ENCODE assay signal across 20 mouse cellular contexts in genomic region chr10:89092350-89093040, GRCm38 (mm10).
DNase-seq lines count a peak whose midpoint lies in the region; ATAC-seq and TF ChIP-seq lines count a peak whose summit lies in the region.
"Had no signal": no experiment of that assay in that cellular context is flagged by ENCODE, and none has a peak within 500 bp of the region (broad histone marks: within the 10 kb centered on the region; RNA-seq: fewer than 3 reads in every experiment).

No protein-coding gene starts in this region.

- no peak for DNase-seq in heart, adult 9 months (ENCODE audit: low spot score in 2 of 2)
- DNase-seq in stomach, postnatal 0 days (ENCODE audit: low spot score): no peak
- peak; percentile 36 for DNase-seq in liver, embryonic 11.5 days (ENCODE audit: low spot score)
- DNase-seq in yolk sac, embryonic 10.5 days (ENCODE audit: low spot score): peak; percentile 10
- no peak for DNase-seq in natural killer cell, adult 2 months (ENCODE audit: low spot score in 2 of 2)
- DNase-seq in layer of hippocampus, postnatal 25 days (ENCODE audit: extremely low spot score in 1 of 2, low spot score in 1 of 2): no peak
- DNase-seq: adrenal gland, adult 8-10 months; B cell, adult 2 months; cerebellum, adult 8-10 months; kidney, postnatal 4 days; thymus, postnatal 25 days had no signal

- H3K27ac ChIP-seq in heart, embryonic 12.5 days (ENCODE audit: poor library complexity, severe bottlenecking): no peak overlapping the region
- no peak overlapping the region for H3K27ac ChIP-seq in stomach, embryonic 15.5 days
- H3K27ac ChIP-seq in stomach, postnatal 0 days (replicated peaks): no peak overlapping the region
- H3K27ac ChIP-seq in liver, embryonic 11.5 days (ENCODE audit: low read depth, low read length): peak overlapping the region; percentile 77
- H3K27ac ChIP-seq: embryonic facial prominence, embryonic 10.5 days; hindbrain, embryonic 12.5 days; limb, embryonic 12.5 days; lung, embryonic 15.5 days; macrophage; midbrain, embryonic 10.5 days had no signal

- peak; percentile 91 for ATAC-seq in heart, embryonic 12.5 days (ENCODE audit: insufficient number of reproducible peaks, low FRiP score)
- peak; percentile 60; the same call in 1 of the 2 replicates for ATAC-seq in stomach, embryonic 15.5 days (ENCODE audit: insufficient read depth, low FRiP score, low read depth)
- ATAC-seq in stomach, postnatal 0 days (ENCODE audit: low FRiP score, low TSS enrichment): no peak
- peak; percentile 97 for ATAC-seq in liver, embryonic 11.5 days (replicated peaks; ENCODE audit: low FRiP score)
- ATAC-seq: forebrain, embryonic 14.5 days had no signal

- no peaks in the 10 kb centered on the region; the same call in 1 of the 2 replicates for H3K4me1 ChIP-seq in heart, embryonic 12.5 days (replicated peaks)
- no peaks in the 10 kb centered on the region for H3K4me1 ChIP-seq in stomach, embryonic 15.5 days
- H3K4me1 ChIP-seq in stomach, postnatal 0 days (replicated peaks; ENCODE audit: control insufficient read depth, insufficient read depth): no peaks in the 10 kb centered on the region
- H3K4me1 ChIP-seq in liver, embryonic 11.5 days (replicated peaks; ENCODE audit: control insufficient read depth, insufficient read depth, low read length): no peaks in the 10 kb centered on the region
- H3K4me1 ChIP-seq: embryonic facial prominence, embryonic 10.5 days; hindbrain, embryonic 12.5 days; limb, embryonic 12.5 days; lung, embryonic 15.5 days; midbrain, embryonic 10.5 days had no signal

- H3K9ac ChIP-seq in heart, embryonic 12.5 days: no peak overlapping the region
- no peak overlapping the region for H3K9ac ChIP-seq in stomach, embryonic 15.5 days
- H3K9ac ChIP-seq in stomach, postnatal 0 days (ENCODE audit: low read length): no peak overlapping the region
- H3K9ac ChIP-seq in liver, embryonic 11.5 days (ENCODE audit: low read depth, low read length): no peak overlapping the region
- H3K9ac ChIP-seq: hindbrain, embryonic 12.5 days; limb, embryonic 12.5 days; lung, embryonic 15.5 days had no signal

- no peak for TF ChIP-seq EP300 in stomach, postnatal 0 days (optimal IDR thresholded peaks at IDR 0.05)

- no peak for TF ChIP-seq CTCF in stomach, postnatal 0 days (IDR thresholded peaks at IDR 0.05; ENCODE audit: low read depth)

- H3K4me3 ChIP-seq in heart, embryonic 12.5 days: no peak overlapping the region
- no peak overlapping the region for H3K4me3 ChIP-seq in stomach, embryonic 15.5 days (replicated peaks)
- no peak overlapping the region for H3K4me3 ChIP-seq in stomach, postnatal 0 days (ENCODE audit: low read depth, low read length)
- H3K4me3 ChIP-seq in liver, embryonic 11.5 days (ENCODE audit: low read depth, low read length): no peak overlapping the region
- H3K4me3 ChIP-seq: embryonic facial prominence, embryonic 10.5 days; hindbrain, embryonic 12.5 days; limb, embryonic 12.5 days; lung, embryonic 15.5 days; midbrain, embryonic 10.5 days had no signal

- 39% methylated on average over 9 of the region's 9 CpGs for WGBS in heart, embryonic 12.5 days
- 73% methylated on average over 9 of the region's 9 CpGs for WGBS in stomach, embryonic 15.5 days
- WGBS in stomach, postnatal 0 days: 70% methylated on average over 9 of the region's 9 CpGs
- 44% methylated on average over 9 of the region's 9 CpGs for WGBS in liver, embryonic 11.5 days

- H3K27me3 ChIP-seq in heart, embryonic 12.5 days (replicated peaks): no peaks in the 10 kb centered on the region
- no peaks in the 10 kb centered on the region for H3K27me3 ChIP-seq in stomach, embryonic 15.5 days (replicated peaks)
- H3K27me3 ChIP-seq in stomach, postnatal 0 days (ENCODE audit: control insufficient read depth, insufficient read depth, low read length): no peaks in the 10 kb centered on the region
- no peaks in the 10 kb centered on the region for H3K27me3 ChIP-seq in liver, embryonic 11.5 days (replicated peaks; ENCODE audit: control insufficient read depth, insufficient read depth, low read length)
- H3K27me3 ChIP-seq: hindbrain, embryonic 12.5 days; limb, embryonic 12.5 days; lung, embryonic 15.5 days had no signal

- peak overlapping the region; percentile 16; the same call in 1 of the 2 replicates for H3K4me2 ChIP-seq in heart, embryonic 12.5 days
- H3K4me2 ChIP-seq in stomach, embryonic 15.5 days: no peak overlapping the region
- H3K4me2 ChIP-seq in stomach, postnatal 0 days (replicated peaks; ENCODE audit: low read depth): no peak overlapping the region
- peak overlapping the region; percentile 3; the same call in 1 of the 2 replicates for H3K4me2 ChIP-seq in liver, embryonic 11.5 days
- H3K4me2 ChIP-seq: hindbrain, embryonic 12.5 days; limb, embryonic 12.5 days; lung, embryonic 15.5 days had no signal

- no peaks in the 10 kb centered on the region for H3K9me3 ChIP-seq in heart, embryonic 12.5 days (replicated peaks)
- no peaks in the 10 kb centered on the region for H3K9me3 ChIP-seq in stomach, embryonic 15.5 days
- no peaks in the 10 kb centered on the region for H3K9me3 ChIP-seq in stomach, postnatal 0 days (ENCODE audit: control insufficient read depth, low read length)
- H3K9me3 ChIP-seq in liver, embryonic 11.5 days (ENCODE audit: control insufficient read depth, low read length): no peaks in the 10 kb centered on the region
- H3K9me3 ChIP-seq: embryonic facial prominence, embryonic 10.5 days; hindbrain, embryonic 12.5 days; limb, embryonic 12.5 days; lung, embryonic 15.5 days; midbrain, embryonic 10.5 days had no signal

- H3K36me3 ChIP-seq in heart, embryonic 12.5 days: no peaks in the 10 kb centered on the region
- no peaks in the 10 kb centered on the region for H3K36me3 ChIP-seq in stomach, embryonic 15.5 days
- H3K36me3 ChIP-seq in stomach, postnatal 0 days (ENCODE audit: control insufficient read depth, insufficient read depth, low read length): no peaks in the 10 kb centered on the region
- no peaks in the 10 kb centered on the region for H3K36me3 ChIP-seq in liver, embryonic 11.5 days (ENCODE audit: control insufficient read depth, insufficient read depth, low read length)
- H3K36me3 ChIP-seq: embryonic facial prominence, embryonic 10.5 days; hindbrain, embryonic 12.5 days; limb, embryonic 12.5 days; lung, embryonic 15.5 days; midbrain, embryonic 10.5 days had no signal

Comparison
In these comparisons a context has a peak if more than half of its experiments do, and no peak if none do; other contexts are left out.
1. H3K4me2 ChIP-seq: peak in heart, embryonic 12.5 days (single experiment) and liver, embryonic 11.5 days (single experiment); none in stomach, embryonic 15.5 days (single experiment) and stomach, postnatal 0 days (single experiment).
2. DNase-seq: peak in liver, embryonic 11.5 days (single experiment) and yolk sac, embryonic 10.5 days (single experiment); none in heart, adult 9 months (0 of 2), stomach, postnatal 0 days (single experiment), natural killer cell, adult 2 months (0 of 2) and layer of hippocampus, postnatal 25 days (0 of 2).